ENCODE assay signal across 21 mouse cellular contexts in the genomic region with DNA sequence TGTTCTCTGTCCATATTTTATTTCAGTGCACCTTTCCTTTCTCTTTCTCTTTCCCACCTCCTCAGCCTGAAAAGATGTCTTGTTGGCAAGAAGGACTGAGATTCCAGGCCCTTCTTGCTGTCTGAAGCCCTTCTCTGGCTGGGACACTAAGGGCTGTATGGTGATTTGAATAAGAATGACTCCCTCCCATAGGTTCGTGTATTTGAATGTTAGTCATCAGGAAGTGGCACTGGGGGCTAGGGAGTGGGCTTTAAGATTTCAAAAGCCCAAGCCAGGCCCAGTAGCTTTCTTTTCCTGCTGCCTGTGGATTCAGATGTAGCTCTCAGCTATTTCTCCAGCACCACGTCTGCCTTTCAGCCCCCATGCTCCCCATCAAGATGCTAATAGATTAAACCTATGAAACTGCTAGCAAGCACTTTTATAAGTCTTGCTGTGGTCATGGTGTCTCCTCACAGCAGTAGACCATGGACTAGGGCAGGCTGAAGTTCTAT.
DNase-seq lines count a peak whose midpoint lies in the region; ATAC-seq and TF ChIP-seq lines count a peak whose summit lies in the region.
"Had no signal": no experiment of that assay in that cellular context is flagged by ENCODE, and none has a peak within 500 bp of the region (broad histone marks: within the 10 kb centered on the region; RNA-seq: fewer than 3 reads in every experiment).

No protein-coding gene starts in this region.

- TF ChIP-seq POLR2A in ES-Bruce4 (IDR thresholded peaks at IDR 0.05; ENCODE audit: insufficient read depth, low read length) = no peak

- H3K27ac ChIP-seq in ES-Bruce4 (ENCODE audit: insufficient read depth, low read length) = peak overlapping the region; percentile 96
- H3K27ac ChIP-seq in intestine, embryonic 16.5 days (ENCODE audit: low read length) = peak overlapping the region; percentile 70
- H3K27ac ChIP-seq: forebrain, embryonic 10.5 days; forebrain, embryonic 13.5 days; hindbrain, embryonic 12.5 days; hindbrain, embryonic 15.5 days had no signal

- H3K36me3 ChIP-seq in ES-Bruce4 (ENCODE audit: control insufficient read depth, insufficient read depth, low read length, poor library complexity, severe bottlenecking) = no peaks in the 10 kb centered on the region
- no peaks in the 10 kb centered on the region for H3K36me3 ChIP-seq in intestine, embryonic 16.5 days (ENCODE audit: control insufficient read depth, insufficient read depth, low read length)
- H3K36me3 ChIP-seq: forebrain, embryonic 10.5 days; hindbrain, embryonic 12.5 days; hindbrain, embryonic 15.5 days had no signal

- 59% methylated on average over 2 of the region's 2 CpGs for WGBS in intestine, embryonic 16.5 days

- H3K9ac ChIP-seq in ES-Bruce4 (ENCODE audit: low read depth, poor library complexity, severe bottlenecking) = 0 out of 2 replicates have a peak overlapping the region, but pooled peaks have one; percentile 32
- no peak overlapping the region for H3K9ac ChIP-seq in intestine, embryonic 16.5 days (ENCODE audit: low read depth, low read length)
- H3K9ac ChIP-seq: forebrain, embryonic 13.5 days; hindbrain, embryonic 12.5 days; hindbrain, embryonic 15.5 days had no signal

- intact Hi-C loops in gastrocnemius, postnatal 14 days (cut with DNase I; ENCODE audit: low total_unique reads) = no loop called here

- TF ChIP-seq CTCF in ES-Bruce4 (IDR thresholded peaks at IDR 0.05; ENCODE audit: low read depth, low read length) = no peak

- H3K4me1 ChIP-seq in ES-Bruce4 (ENCODE audit: control insufficient read depth, insufficient read depth, low read length) = peaks cover 8% of the 10 kb centered on the region
- no peaks in the 10 kb centered on the region for H3K4me1 ChIP-seq in intestine, embryonic 16.5 days (ENCODE audit: control insufficient read depth, insufficient read depth, low read length)
- H3K4me1 ChIP-seq: hindbrain, embryonic 12.5 days; hindbrain, embryonic 15.5 days had no signal

- H3K9me3 ChIP-seq in ES-Bruce4 (replicated peaks; ENCODE audit: control insufficient read depth, insufficient read depth, low read length, poor library complexity, severe bottlenecking) = no peaks in the 10 kb centered on the region
- H3K9me3 ChIP-seq in intestine, embryonic 16.5 days (ENCODE audit: control insufficient read depth, low read length) = no peaks in the 10 kb centered on the region
- H3K9me3 ChIP-seq: forebrain, embryonic 10.5 days; forebrain, embryonic 13.5 days; hindbrain, embryonic 12.5 days; hindbrain, embryonic 15.5 days had no signal

- DNase-seq in 416B (ENCODE audit: low read depth) (peak; percentile 9), R1 (ENCODE audit: low read depth, low spot score) (peak; percentile 94)
- no peak for DNase-seq in natural killer cell, adult 2 months (ENCODE audit: low spot score in 2 of 2)
- DNase-seq in right cerebral cortex, postnatal 10 days (ENCODE audit: low spot score in 2 of 2) = no peak
- no peak for DNase-seq in thymus, postnatal 14 days
- DNase-seq in gastrocnemius, postnatal 14 days = no peak
- DNase-seq: adrenal gland, adult 8-10 months; adrenal gland, postnatal 25 days; cerebellum, adult 11-12 months; cerebellum, adult 9-10 months; cerebellum, postnatal 14 days; gastrocnemius, postnatal 10 days; heart, adult 18-20 months; kidney, adult 2 months had no signal

- no peak overlapping the region for H3K4me2 ChIP-seq in intestine, embryonic 16.5 days (ENCODE audit: low read depth, low read length)
- H3K4me2 ChIP-seq: forebrain, embryonic 13.5 days; hindbrain, embryonic 12.5 days; hindbrain, embryonic 15.5 days had no signal

- peak; percentile 94 for TF ChIP-seq EP300 in ES-Bruce4 (IDR thresholded peaks at IDR 0.05; ENCODE audit: insufficient read depth, low read depth, low read length)

- H3K27me3 ChIP-seq in ES-Bruce4 (ENCODE audit: control insufficient read depth, insufficient read depth, low read length, poor library complexity, severe bottlenecking) = no peaks in the 10 kb centered on the region
- no peaks in the 10 kb centered on the region for H3K27me3 ChIP-seq in intestine, embryonic 16.5 days (replicated peaks; ENCODE audit: control insufficient read depth, insufficient read depth, low read length)
- H3K27me3 ChIP-seq: hindbrain, embryonic 12.5 days; hindbrain, embryonic 15.5 days had no signal

- ATAC-seq in intestine, embryonic 16.5 days = 0 out of 2 replicates have a peak, but pooled peaks have one; percentile 23
- ATAC-seq: forebrain, embryonic 13.5 days; forebrain, embryonic 16.5 days had no signal

- no peak overlapping the region for H3K4me3 ChIP-seq in ES-Bruce4 (ENCODE audit: low read depth, low read length)
- no peak overlapping the region for H3K4me3 ChIP-seq in intestine, embryonic 16.5 days (ENCODE audit: low read length)
- H3K4me3 ChIP-seq: forebrain, embryonic 10.5 days; forebrain, embryonic 13.5 days; hindbrain, embryonic 12.5 days; hindbrain, embryonic 15.5 days had no signal

Comparison
In these comparisons a context has a peak if more than half of its experiments do, and no peak if none do; other contexts are left out.
1. DNase-seq: peak in 416B (single experiment) and R1 (single experiment); none in natural killer cell, adult 2 months (0 of 2), right cerebral cortex, postnatal 10 days (0 of 2), thymus, postnatal 14 days (single experiment) and gastrocnemius, postnatal 14 days (single experiment).